Mouse (Mus musculus): ENCODE data around the gene Prss42.

DNA sequence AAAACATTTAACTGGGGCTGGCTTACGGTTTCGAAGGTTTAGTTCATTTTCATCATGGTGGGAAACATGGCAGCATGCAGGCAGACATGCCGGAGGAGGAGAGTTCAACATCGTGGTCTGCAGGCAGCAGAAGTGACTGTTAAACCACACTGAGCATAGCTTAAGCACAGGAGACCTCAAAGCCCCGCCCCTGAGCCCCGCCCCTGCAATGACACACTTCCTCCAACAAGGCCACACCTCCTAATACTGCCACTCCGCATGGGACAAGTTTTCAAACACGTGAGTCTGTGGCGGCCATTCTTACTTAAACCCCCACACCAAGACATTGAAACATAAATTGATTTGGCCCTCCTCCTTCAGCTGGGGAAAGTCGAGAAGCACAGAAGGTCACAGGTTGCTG is 953 bp upstream of the Prss42 start:
- TF ChIP-seq CTCF (IDR thresholded peaks at IDR 0.05; ENCODE audit: low read depth, low read length): no peak
- peak; percentile 98 for TF ChIP-seq POLR2A (IDR thresholded peaks at IDR 0.05; ENCODE audit: insufficient read depth, low read length)

Measured in ES-Bruce4 (cell line).